Mouse (Mus musculus) bone marrow, adult 2 months (tissue): Measurements from ENCODE around the gene Chst10.

Experiments
- CTCF ChIP-seq: fragments of 200-500 bp; IDR thresholded peaks from 2 replicates; pipeline ENCODE4 v1.5.1; 2011; ENCODE audit warnings: low read length, control low read depth; ENCODE audit not compliant: control insufficient read depth, insufficient read depth
- POLR2A ChIP-seq: fragments of 200-500 bp; IDR thresholded peaks from 2 replicates; pipeline ENCODE4 v1.6.1; 2011; ENCODE audit warnings: low read depth, mild to moderate bottlenecking, control low read depth, low read length, borderline replicate concordance; ENCODE audit not compliant: control insufficient read depth

GRCm38 (mm10) chr1:38929468-38929867 is 31.5 kb upstream of the Chst10 start:
- TF ChIP-seq CTCF, result no peak
- no peak for TF ChIP-seq POLR2A
